Mouse (Mus musculus) kidney, postnatal 36 days (tissue): Measurements from ENCODE around the gene Madcam1.
A peak's percentile ranks its signal among the peaks of the same experiment; 100 is the strongest.

Experiments used
- DNase-seq, 2 experiments: peaks; one replicate each; pipeline ENCODE4 v3.0.0; 2021 to 2022; ENCODE audit warnings: mixed read lengths in 2 of 2

Madcam1 gene

DNA sequence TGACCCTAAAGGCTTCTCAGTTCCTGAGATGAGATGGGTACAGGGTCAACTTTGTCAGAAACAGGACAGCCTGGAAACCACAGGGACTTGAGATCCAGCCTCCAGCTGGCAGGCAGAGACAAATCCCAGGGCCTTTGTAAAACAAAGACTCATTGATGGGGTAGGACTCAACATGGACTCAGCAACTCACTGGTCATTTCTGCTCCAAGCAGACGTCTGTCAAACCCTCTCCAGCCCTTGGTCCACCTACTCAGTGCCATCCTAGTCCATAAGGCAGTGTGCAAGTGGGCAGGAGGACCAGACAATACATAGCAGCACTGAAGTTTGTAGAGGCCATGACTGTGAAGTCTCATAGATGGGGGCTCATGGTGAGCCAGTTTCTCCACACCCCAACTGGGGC lies 48.8 kb downstream of the Madcam1 start:
- no peak for DNase-seq

DNA sequence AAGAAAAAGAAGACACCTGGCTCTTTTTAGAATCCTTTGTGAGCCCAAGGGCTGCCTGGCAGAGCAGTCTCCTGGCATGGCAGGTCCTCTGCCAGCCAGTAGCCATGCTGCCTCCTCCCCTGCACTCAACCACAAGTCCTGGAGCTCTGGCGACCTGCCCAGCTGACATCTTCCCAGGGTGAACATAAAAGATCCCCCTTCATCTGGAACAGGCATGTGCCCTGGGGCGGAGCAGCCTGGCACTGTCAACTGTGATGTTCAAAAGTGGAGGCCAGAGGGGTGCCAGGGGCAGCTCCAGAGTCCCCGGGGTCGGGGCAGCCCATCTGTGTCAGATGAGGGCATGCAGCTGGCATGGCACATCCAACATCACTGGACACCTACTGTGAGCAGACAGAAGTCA lies 50.6 kb downstream of the Madcam1 start:
- DNase-seq: no peak

DNA sequence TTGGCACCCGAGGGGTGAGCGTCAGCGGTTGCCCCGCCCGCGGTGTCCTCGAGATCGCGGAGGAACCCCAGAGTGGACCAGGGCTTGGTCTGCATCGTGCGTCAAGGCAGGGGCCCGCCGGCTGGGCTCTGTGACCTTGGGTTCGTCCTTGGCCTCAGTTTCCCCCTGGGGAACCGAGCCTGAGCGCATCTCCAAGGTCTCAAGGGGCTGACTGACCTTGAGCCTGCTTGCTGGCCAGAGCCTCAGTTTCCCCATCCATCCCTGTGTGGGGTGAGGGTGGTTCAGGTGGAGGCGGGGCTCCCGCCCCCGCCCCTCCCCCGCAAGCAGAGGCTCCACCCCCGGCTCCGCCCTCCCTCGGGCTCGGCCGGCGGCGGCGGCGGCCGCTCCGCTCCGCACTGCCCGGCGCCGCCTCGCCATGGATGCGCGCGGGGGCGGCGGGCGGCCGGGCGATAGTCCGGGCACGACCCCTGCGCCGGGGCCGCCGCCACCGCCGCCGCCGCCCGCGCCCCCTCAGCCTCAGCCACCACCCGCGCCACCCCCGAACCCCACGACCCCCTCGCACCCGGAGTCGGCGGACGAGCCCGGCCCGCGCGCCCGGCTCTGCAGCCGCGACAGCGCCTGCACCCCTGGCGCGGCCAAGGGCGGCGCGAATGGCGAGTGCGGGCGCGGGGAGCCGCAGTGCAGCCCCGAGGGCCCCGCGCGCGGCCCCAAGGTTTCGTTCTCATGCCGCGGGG lies 52.1 kb downstream of the Madcam1 start, which contains the start of gene Hcn2:
TSS of gene Hcn2 (plus strand) at position 381 of the 734 bp plus-strand sequence.
- peak in 1 of 2 experiments; percentile 34 for DNase-seq

DNA sequence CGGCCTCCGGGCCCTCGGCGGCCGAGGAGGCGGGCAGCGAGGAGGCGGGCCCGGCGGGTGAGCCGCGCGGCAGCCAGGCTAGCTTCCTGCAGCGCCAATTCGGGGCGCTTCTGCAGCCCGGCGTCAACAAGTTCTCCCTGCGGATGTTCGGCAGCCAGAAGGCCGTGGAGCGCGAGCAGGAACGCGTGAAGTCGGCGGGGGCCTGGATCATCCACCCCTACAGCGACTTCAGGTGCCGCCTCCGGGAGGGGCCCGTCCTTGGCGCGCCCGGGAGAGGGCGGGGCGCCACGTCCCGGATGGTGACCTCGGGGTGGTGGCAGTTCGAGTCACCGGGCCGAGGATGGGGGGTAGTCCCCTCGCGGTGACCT lies 52.6 kb downstream of the Madcam1 start:
- peak in 1 of 2 experiments; percentile 47 for DNase-seq

DNA sequence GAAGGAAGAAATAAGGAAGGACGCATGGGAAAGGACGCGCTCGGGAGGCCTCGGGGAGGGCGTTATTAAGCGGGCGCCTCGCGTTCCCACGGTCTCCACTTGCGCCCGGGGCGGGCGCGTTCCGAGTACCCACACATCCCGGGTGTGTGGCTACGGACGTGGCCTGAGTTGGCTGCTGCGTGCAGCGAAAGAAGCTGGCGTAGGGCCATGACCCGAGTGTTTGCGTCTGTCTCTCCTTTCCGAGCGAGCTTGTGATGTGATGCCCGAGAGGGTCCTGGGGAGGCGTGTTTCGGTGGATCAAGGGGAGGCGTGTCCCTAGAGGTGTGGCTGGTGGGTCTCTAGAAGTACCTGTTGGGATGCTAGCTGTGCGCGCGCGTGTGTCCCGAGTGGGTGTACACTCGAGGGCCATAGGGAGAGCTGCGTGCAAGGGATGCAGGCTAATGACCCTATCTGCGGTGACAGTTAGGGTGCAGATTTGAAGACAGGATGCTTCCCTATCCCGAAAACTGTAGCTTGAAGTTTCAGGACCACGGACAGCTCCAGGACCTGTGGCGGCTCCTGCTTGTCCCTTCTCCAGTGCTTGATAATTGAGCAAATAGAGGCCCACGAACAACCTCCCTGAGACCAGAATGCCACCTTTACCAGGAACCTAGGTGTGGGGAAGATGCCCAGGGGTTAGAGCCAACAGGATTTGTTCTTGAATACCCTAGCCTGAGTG lies 53.4 kb downstream of the Madcam1 start:
- peak; percentile 74 to 92 for DNase-seq
